Mouse (Mus musculus) granulocyte monocyte progenitor cell, adult 5-6 weeks (primary cell): ENCODE results near the gene Kctd20. TPM values are rescaled to one million over a fixed set of nuclear protein-coding genes. Genes with fewer than 3 reads are reported as not detected.
"Not testable (repeated sequence)": the region's sequence is repeated elsewhere in the genome, so short reads cannot be mapped to it uniquely, and the experiment has no call there.

Source experiments
- ATAC-seq: replicated peaks from 2 replicates; pipeline ENCODE4 v1.8.0; 2016; ENCODE audit warnings: mild to moderate bottlenecking, moderate TSS enrichment, inconsistent platforms; ENCODE audit not compliant: poor library complexity, severe bottlenecking
- total RNA-seq, 2 experiments: library from RNA; stranded (forward) in 1 of 2; stranded (reverse) in 1 of 2; fragments of 200-712, 200-1000 nt in 1 of 2; fragments of >200 nt in 1 of 2; fragmentation: Nextera tagmentation in 1 of 2; gene quantifications; 2 replicates each; pipeline ENCODE4 v1.2.3; 2014 to 2017

Gene Kctd20
- total RNA-seq, 2 experiments from 2014 or later, result 99.8 to 162 TPM

GRCm38 (mm10) chr17:28981081-28981480 lies 29.3 kb downstream of the Kctd20 start:
- no peak for ATAC-seq

GRCm38 (mm10) chr17:28982591-28982990 lies 30.8 kb downstream of the Kctd20 start:
- no peak for ATAC-seq

- no peak for ATAC-seq
Measured at GRCm38 (mm10) chr17:28984724-28985420, 33.1 kb downstream of the Kctd20 start.

GRCm38 (mm10) chr17:28986833-28987232 lies 35.1 kb downstream of the Kctd20 start:
- ATAC-seq, result no peak

GRCm38 (mm10) chr17:28987713-28988112 lies 36.0 kb downstream of the Kctd20 start:
- ATAC-seq, result peak; percentile 63

GRCm38 (mm10) chr17:28988291-28988690 lies 36.5 kb downstream of the Kctd20 start:
- no peak for ATAC-seq

- ATAC-seq, result no peak
Measured at GRCm38 (mm10) chr17:28988996-28989395, 37.2 kb downstream of the Kctd20 start.

GRCm38 (mm10) chr17:28990060-28990459 lies 38.3 kb downstream of the Kctd20 start:
- no peak for ATAC-seq

GRCm38 (mm10) chr17:28991286-28991685 lies 39.5 kb downstream of the Kctd20 start:
- ATAC-seq, result no peak

- no peak for ATAC-seq
Measured at GRCm38 (mm10) chr17:28992105-28992504, 40.4 kb downstream of the Kctd20 start.

GRCm38 (mm10) chr17:28993004-28993403 lies 41.3 kb downstream of the Kctd20 start:
- ATAC-seq, result not testable (repeated sequence)

GRCm38 (mm10) chr17:28994615-28995014 lies 42.9 kb downstream of the Kctd20 start:
- ATAC-seq, result no peak

GRCm38 (mm10) chr17:29000465-29000864 lies 48.7 kb downstream of the Kctd20 start:
- peak; percentile 77 for ATAC-seq

GRCm38 (mm10) chr17:29003740-29004139 lies 52.0 kb downstream of the Kctd20 start:
- ATAC-seq, result no peak

GRCm38 (mm10) chr17:29005002-29005401 lies 53.3 kb downstream of the Kctd20 start:
- no peak for ATAC-seq

GRCm38 (mm10) chr17:29006812-29007211 lies 55.1 kb downstream of the Kctd20 start:
- 0 out of 2 replicates have a peak, but pooled peaks have one; percentile 10 for ATAC-seq

GRCm38 (mm10) chr17:29007243-29007640 lies 55.5 kb downstream of the Kctd20 start:
- no peak for ATAC-seq

GRCm38 (mm10) chr17:29007641-29008325 lies 56.0 kb downstream of the Kctd20 start, which contains the start of gene Stk38:
Gene Stk38 (minus strand): TSS chr17:29007995.
- ATAC-seq, result peak; percentile 81

GRCm38 (mm10) chr17:29008326-29008650 lies 56.5 kb downstream of the Kctd20 start:
- no peak for ATAC-seq

- ATAC-seq, result peak; percentile 63
Measured at GRCm38 (mm10) chr17:29009181-29009580, 57.4 kb downstream of the Kctd20 start.

GRCm38 (mm10) chr17:29014235-29014634 lies 62.5 kb downstream of the Kctd20 start:
- no peak for ATAC-seq

GRCm38 (mm10) chr17:29015638-29016037 lies 63.9 kb downstream of the Kctd20 start:
- peak; percentile 40 for ATAC-seq
